Mouse (Mus musculus) heart, embryonic 13.5 days (tissue): Measurements from ENCODE around the gene Ccdc186. TPM values are rescaled to one million over a fixed set of nuclear protein-coding genes. Genes with fewer than 3 reads are reported as not detected.
A peak's percentile ranks its signal among the peaks of the same experiment; 100 is the strongest.
"Not testable (repeated sequence)": the region's sequence is repeated elsewhere in the genome, so short reads cannot be mapped to it uniquely, and the experiment has no call there.

Experiments
- ATAC-seq: fragments of 200-750 bp; cut with Nextera tagmentation; 2 replicates; pipeline ENCODE4 v1.8.0; 2017; ENCODE audit warnings: moderate TSS enrichment; ENCODE audit not compliant: insufficient number of reproducible peaks, low FRiP score, low TSS enrichment; ENCODE audit errors: extremely low read depth
- H3K27ac ChIP-seq: fragments of 300-500 bp; sonication (generic); replicated peaks from 2 replicates; pipeline ENCODE4 v1.5.1; 2015; ENCODE audit warnings: moderate library complexity, mild to moderate bottlenecking, inconsistent platforms
- H3K27me3 ChIP-seq: fragments of 300-500 bp; sonication (generic); replicated peaks from 2 replicates; pipeline ENCODE4 v1.6.1; 2015; ENCODE audit warnings: mild to moderate bottlenecking, inconsistent platforms
- H3K36me3 ChIP-seq: fragments of 300-500 bp; sonication (generic); 2 replicates; pipeline ENCODE4 v1.6.1; 2015; ENCODE audit warnings: mild to moderate bottlenecking, inconsistent platforms
- H3K4me1 ChIP-seq: fragments of 300-500 bp; sonication (generic); 2 replicates; pipeline ENCODE4 v1.6.1; 2015; ENCODE audit warnings: inconsistent platforms
- H3K4me2 ChIP-seq: fragments of 300-500 bp; sonication (generic); 2 replicates; pipeline ENCODE4 v1.6.1; 2015; ENCODE audit warnings: inconsistent platforms, mild to moderate bottlenecking, moderate library complexity
- H3K4me3 ChIP-seq: fragments of 300-500 bp; sonication (generic); 2 replicates; pipeline ENCODE4 v1.5.1; 2015; ENCODE audit warnings: moderate library complexity, mild to moderate bottlenecking, inconsistent platforms
- H3K9ac ChIP-seq: fragments of 300-500 bp; sonication (generic); 2 replicates; pipeline ENCODE4 v1.6.1; 2015; ENCODE audit warnings: inconsistent platforms, mild to moderate bottlenecking, moderate library complexity
- H3K9me3 ChIP-seq: fragments of 300-500 bp; sonication (generic); 2 replicates; pipeline ENCODE4 v1.6.1; 2016; ENCODE audit warnings: inconsistent platforms
- WGBS: fragments of 180-500 bp; shearing (Covaris S2); methylation state at CpG from one replicate; pipeline ENCODE4 v1.1.7; 2015; ENCODE audit warnings: mixed read lengths; 5-methylcytosine and 5-hydroxymethylcytosine counted together
- polyA plus RNA-seq: library from polyadenylated mRNA; unstranded; fragments of >200 nt; fragmentation: Nextera tagmentation; extraction: Ambion mirVana; gene quantifications from 2 replicates; pipeline ENCODE4 v1.2.1, GENCODE M21; 2015

Ccdc186 gene
- polyA plus RNA-seq, 1 experiment from 2014 or later: 15.6 TPM

DNA sequence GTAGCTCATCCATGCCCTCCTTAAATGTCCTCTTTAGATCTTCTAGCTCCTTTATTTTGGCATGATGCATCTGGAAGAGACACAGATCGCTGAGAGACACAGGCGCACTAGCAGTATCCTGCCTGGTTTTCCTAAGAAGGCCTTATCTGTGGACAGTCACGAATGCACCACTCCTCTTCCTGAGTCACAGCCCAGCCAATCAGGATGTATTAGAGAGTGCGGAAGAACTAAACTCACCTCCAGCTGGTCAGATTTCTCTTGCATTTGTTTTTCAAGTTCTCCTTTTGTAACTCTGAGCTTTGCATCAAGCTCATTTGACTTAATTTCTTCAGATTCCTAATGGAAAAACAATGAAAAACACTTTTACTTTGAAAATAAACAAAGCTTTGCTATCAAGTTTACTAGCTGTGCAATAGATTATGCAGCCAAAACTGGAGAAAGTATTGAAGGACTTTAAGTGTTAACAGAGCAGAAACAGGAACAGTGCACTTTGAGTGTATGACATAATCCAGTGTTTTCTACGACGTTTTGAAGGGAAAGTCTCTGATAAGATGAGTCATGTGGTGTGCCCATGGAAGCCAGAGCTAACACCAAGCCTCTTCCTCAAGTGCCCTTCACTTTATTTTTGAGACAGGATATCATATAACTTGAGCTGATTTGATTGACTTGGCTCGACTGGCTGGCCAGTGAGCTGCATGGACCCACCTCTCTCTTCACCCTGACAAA is 20.9 kb downstream of the Ccdc186 start:
- ATAC-seq: no peak

DNA sequence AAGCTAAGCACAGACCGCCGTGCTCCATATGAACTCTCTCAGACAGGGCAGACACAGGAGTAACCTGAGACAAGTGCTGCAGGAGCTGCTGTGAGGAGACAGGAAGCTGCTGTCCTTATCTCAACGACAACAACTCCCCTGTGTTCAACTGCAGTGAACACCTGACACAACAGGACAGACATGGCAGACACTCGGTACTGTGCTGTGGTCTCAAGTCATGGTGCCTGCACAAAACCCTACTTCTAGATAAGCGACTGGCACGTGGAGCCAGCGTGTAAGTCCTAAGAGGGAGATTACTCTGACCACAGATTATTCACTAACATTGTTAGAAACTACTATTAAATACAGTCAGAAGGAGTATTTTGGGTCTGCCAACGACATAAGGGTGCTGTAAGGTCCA is 21.8 kb downstream of the Ccdc186 start:
- H3K36me3 ChIP-seq: peaks cover 87% of the 10 kb centered on the region
- H3K27me3 ChIP-seq: no peaks in the 10 kb centered on the region
- 42% methylated on average over 8 of the region's 8 CpGs for WGBS
- H3K4me1 ChIP-seq: peaks cover 48% of the 10 kb centered on the region
- H3K4me2 ChIP-seq: 0 out of 2 replicates have a peak overlapping the region, but pooled peaks have one; percentile 2
- ATAC-seq: no peak
- H3K4me3 ChIP-seq: no peak overlapping the region
- no peaks in the 10 kb centered on the region for H3K9me3 ChIP-seq
- peak overlapping the region; percentile 81 for H3K27ac ChIP-seq
- H3K9ac ChIP-seq: no peak overlapping the region

More for the DNA sequence above, 20.9 kb downstream of the Ccdc186 start:
- WGBS: 21% methylated on average over 7 of the region's 7 CpGs
- Histone ChIP-seq H3K9me3 (no peaks in the 10 kb centered on the region), H3K9ac (no peak overlapping the region), H3K4me1 (peaks cover 48% of the 10 kb centered on the region), H3K4me2 (0 out of 2 replicates have a peak overlapping the region, but pooled peaks have one; percentile 2), H3K36me3 (peaks cover 87% of the 10 kb centered on the region), H3K4me3 (no peak overlapping the region), H3K27ac (peak overlapping the region; percentile 81), H3K27me3 (no peaks in the 10 kb centered on the region)

DNA sequence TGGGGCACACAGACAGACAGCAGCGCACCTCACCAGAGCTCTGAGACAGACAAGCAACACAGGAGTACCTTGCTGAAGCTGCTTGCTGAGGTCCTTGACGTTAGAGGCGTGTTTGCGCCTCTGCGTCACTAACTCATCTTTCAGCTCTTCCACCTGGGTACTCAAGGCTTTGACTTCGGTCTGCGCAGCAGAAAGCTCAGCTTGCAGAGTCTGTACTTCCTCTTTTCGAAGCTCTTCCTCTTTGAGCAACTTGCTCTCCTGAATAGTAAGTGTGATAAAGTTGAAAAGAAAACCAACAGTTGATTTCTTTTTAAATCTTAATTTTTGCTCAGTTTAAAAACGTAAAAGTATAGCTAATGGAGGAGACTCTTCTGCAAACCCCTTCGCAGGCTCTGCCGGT is 24.6 kb downstream of the Ccdc186 start:
- WGBS: 89% methylated on average over 11 of the region's 11 CpGs
- Histone ChIP-seq H3K36me3 (peaks cover 95% of the 10 kb centered on the region), H3K4me3 (no peak overlapping the region), H3K27me3 (no peaks in the 10 kb centered on the region), H3K4me1 (peaks cover 32% of the 10 kb centered on the region), H3K9me3 (no peaks in the 10 kb centered on the region), H3K9ac (no peak overlapping the region), H3K27ac (no peak overlapping the region), H3K4me2 (no peak overlapping the region)
- no peak for ATAC-seq

DNA sequence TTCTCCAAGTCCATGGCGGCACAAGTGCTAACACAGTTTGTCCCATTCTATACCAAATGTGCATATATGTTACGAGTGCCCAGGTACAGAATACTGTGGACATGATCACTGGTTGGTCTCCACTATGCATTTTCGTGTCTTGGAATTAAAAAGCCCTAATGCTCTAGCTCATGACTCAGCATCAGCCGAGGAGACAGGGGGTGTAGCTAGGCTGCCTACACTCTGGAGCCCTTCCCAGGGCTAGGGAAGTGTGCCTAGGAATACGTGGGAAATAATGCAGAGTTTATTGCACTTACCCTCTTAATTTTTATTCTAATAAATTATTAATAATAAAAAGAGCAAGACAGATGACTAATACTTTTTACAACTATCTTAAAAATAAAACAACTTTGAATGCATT is 33.0 kb downstream of the Ccdc186 start:
- WGBS: 89% methylated on average over 5 of the region's 5 CpGs
- ATAC-seq: no peak
- H3K9ac ChIP-seq: no peak overlapping the region

DNA sequence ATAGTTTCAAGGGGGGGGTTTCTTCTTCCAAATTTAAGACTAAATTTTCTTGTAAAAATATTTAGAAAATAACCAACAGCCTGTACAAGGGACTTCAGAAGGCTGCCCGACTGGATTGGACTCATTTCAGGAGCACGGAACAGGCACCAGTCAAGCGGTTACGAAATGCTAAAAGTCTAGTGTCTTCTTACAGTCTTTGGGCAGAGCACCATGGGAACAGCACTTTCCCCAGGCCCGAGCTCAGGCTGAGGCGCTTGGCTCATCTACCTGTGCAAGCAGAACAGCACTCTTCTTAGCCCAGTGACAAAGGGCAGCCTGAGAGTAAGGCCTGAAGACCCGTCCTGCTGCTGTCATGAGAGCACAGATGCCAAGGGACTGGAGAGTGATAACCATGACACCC is 34.1 kb downstream of the Ccdc186 start:
- H3K36me3 ChIP-seq: peaks cover 81% of the 10 kb centered on the region
- no peak overlapping the region for H3K4me3 ChIP-seq
- H3K9me3 ChIP-seq: no peaks in the 10 kb centered on the region
- H3K4me1 ChIP-seq: no peaks in the 10 kb centered on the region
- no peaks in the 10 kb centered on the region for H3K27me3 ChIP-seq
- no peak overlapping the region for H3K9ac ChIP-seq
- WGBS: 90% methylated on average over 7 of the region's 7 CpGs
- ATAC-seq: no peak
- H3K4me2 ChIP-seq: no peak overlapping the region
- H3K27ac ChIP-seq: no peak overlapping the region

More for the DNA sequence above, 33.0 kb downstream of the Ccdc186 start:
- Histone ChIP-seq H3K4me1 (no peaks in the 10 kb centered on the region), H3K27ac (no peak overlapping the region), H3K4me2 (no peak overlapping the region), H3K36me3 (peaks cover 82% of the 10 kb centered on the region), H3K27me3 (no peaks in the 10 kb centered on the region), H3K4me3 (no peak overlapping the region), H3K9me3 (no peaks in the 10 kb centered on the region)

DNA sequence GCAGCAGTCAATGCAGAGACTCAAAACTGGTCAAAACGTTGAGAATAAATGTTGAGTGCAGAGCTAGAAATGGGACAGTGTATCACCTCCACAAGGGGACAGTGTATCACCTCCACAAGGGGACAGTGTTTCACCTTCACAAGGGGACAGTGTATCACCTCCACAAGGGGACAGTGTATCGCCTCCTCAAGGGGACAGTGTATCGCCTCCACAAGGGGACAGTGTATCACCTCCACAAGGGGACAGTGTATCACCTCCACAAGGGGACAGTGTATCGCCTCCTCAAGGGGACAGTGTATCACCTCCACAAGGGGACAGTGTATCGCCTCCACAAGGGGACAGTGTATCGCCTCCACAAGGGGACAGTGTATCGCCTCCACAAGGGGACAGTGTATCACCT is 43.5 kb downstream of the Ccdc186 start:
- H3K4me2 ChIP-seq, H3K36me3 ChIP-seq, H3K9me3 ChIP-seq, H3K4me3 ChIP-seq, H3K27ac ChIP-seq, H3K27me3 ChIP-seq, H3K9ac ChIP-seq, ATAC-seq: not testable (repeated sequence)
- H3K4me1 ChIP-seq: peaks cover 41% of the 10 kb centered on the region
- WGBS: 93% methylated on average over 7 of the region's 7 CpGs

DNA sequence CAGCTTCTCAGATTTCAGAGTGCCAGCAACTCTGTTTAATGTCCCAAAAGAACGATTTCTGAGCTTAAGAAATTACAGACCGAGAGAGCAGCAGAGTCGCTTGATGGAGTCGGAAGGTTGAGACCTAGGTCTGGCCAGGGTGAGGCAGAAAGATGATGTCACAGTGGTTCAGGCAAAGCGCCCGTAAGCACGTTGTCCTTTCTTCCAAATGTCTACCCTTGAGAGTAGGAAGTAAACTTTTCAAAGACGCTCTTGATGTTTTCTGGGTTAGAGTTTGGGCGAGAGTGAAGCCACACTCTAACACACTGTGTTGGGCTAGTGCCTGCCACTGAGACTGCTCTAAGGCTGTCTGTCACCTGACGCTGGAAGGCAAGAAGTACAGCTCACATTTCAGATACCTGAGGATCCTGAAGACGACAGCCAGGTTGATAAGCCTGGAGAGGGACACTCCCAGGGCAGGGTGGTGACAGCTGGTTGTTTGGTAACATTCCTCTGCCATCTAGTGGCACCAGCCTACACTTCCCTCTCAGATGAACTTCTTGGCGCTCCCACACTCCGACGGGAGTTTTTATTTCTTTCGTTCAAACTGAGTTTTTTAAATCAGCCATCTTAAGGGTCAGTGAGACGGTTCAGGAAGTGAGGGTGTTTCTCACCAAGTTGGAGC is 45.1 kb downstream of the Ccdc186 start:
- H3K4me2 ChIP-seq: peak overlapping the region; percentile 72
- H3K4me1 ChIP-seq: peaks cover 49% of the 10 kb centered on the region
- peak overlapping the region; percentile 45; the same call in 1 of the 2 replicates for H3K9ac ChIP-seq
- H3K27ac ChIP-seq: no peak overlapping the region
- ATAC-seq: no peak
- no peaks in the 10 kb centered on the region for H3K36me3 ChIP-seq
- WGBS: 21% methylated on average over 16 of the region's 16 CpGs
- H3K9me3 ChIP-seq: no peaks in the 10 kb centered on the region
- 0 out of 2 replicates have a peak overlapping the region, but pooled peaks have one; percentile 5 for H3K4me3 ChIP-seq
- no peaks in the 10 kb centered on the region; the same call in 1 of the 2 replicates for H3K27me3 ChIP-seq

DNA sequence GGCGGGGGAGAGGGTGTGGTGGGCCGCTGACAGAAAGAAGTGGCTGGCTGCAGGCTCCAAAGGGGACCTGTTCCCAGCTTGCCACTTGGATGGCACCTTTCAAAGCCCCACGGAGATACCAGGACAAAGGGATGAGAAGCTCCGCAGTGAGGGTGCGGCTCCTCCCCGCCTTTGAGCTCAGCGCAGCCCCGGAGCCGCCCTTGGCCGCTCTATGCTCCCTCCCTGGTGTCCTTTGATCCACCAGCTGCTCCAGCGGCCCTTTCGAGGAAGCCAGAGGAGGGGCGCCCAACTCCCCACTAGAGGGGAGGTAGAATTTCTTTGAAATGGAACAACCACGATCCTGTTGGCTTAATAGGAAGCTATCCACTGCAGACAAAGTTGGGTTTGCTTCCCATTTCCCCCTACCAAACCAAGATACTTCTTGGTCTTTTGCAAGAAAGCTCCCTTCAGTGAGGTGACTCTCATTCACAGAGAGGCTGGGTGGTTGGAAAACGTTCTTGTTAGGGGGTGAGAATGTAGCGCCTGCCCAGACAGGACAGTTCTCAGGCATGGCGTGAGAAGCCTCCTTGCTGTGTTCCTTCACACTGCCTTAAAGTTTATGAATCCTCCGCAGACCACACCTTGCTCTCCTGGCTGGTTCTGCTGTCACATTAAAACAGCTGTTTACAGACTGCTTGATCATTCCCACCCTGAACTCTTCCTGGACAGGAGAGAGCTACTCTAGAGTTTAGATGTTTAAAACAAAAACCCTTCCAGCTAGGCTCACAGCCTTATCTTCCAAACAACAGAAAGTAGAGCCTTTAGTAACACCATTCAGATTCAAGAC is 45.9 kb downstream of the Ccdc186 start:
- no peak for ATAC-seq
- Histone ChIP-seq H3K4me1 (peaks cover 49% of the 10 kb centered on the region), H3K9ac (peak overlapping the region; percentile 74), H3K27me3 (no peaks in the 10 kb centered on the region; the same call in 1 of the 2 replicates), H3K9me3 (no peaks in the 10 kb centered on the region), H3K4me3 (peak overlapping the region; percentile 38), H3K36me3 (no peaks in the 10 kb centered on the region), H3K4me2 (peak overlapping the region; percentile 72), H3K27ac (no peak overlapping the region)
- WGBS: 7% methylated on average over 18 of the region's 18 CpGs

DNA sequence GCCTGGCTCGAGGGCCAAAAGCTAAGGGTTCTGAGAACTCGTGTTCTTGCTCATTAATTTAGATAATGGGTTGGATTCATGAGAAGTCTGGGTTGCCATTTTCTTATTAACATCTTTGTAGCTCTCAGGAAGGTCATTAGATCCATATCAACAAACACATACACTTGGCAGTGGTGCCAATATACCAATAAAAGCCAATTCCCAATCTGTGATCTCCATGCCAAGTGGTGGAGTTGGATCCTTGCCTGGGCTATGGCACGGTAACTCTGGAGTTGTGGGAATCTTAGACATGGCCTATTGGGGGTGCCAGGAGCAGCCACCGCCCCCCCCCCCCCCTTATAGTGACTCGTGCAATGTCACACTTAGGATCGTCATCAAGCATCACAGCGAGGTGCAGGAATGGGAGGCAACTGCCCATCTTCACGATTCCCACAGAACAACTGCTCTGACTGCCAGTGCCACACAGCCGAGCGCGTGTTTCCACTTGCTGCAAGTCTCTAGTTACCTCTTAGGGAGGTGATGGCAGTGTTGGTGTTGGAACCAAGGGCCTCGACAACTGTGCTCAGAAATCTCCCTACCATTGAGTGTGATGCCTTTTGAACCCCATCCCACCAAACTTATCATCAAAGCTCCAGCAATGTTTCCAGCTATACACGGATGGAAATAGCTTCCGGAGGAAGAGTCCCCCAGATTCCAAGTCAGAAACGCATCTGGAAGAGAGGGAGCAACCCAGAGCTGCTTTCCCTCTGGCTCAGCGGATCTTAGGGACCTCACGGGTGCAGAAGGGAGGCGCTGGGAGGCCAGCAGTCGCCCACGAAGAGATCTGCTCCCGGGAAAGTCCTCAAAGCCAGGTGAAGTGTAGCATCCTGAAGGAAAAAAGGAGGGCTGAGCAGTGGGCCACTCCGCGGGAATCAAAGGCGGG is 46.8 kb downstream of the Ccdc186 start:
- Histone ChIP-seq H3K9ac (peak overlapping the region; percentile 74), H3K9me3 (no peaks in the 10 kb centered on the region)
- 22% methylated on average over 24 of the region's 24 CpGs for WGBS

DNA sequence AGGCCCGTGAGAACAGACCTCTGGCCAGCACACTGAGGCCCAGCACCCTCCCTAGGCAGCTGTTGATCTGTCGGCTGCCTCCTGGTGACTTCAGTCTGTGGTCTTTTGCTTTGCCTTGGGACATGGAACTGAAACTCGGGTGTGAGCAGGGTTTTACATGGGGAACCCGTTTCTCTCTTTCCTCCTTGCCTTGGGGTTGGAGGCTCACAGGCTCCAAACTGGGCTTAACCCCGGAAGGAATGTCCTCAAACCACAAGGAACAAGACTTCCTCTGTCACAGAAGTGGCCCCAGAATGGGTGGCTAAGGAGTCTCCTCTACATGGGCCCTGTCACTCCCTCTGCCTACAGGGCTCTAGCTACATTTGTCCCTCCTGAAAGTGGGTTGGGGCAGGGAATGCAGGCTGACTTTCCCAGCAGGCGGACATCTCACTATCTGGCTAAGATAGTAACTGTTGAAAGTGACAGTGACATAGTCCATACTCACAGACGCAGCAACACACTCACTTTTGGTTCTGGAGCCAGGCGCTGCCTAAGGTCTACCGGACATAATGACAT is 47.5 kb downstream of the Ccdc186 start:
- no peaks in the 10 kb centered on the region; the same call in 1 of the 2 replicates for H3K27me3 ChIP-seq
- H3K4me1 ChIP-seq: peaks cover 49% of the 10 kb centered on the region
- peak overlapping the region; percentile 26; the same call in 1 of the 2 replicates for H3K4me2 ChIP-seq
- WGBS: 22% methylated on average over 9 of the region's 9 CpGs
- no peaks in the 10 kb centered on the region for H3K36me3 ChIP-seq
- H3K27ac ChIP-seq: peak overlapping the region; percentile 89
- H3K9me3 ChIP-seq: no peaks in the 10 kb centered on the region
- peak; percentile 40; the same call in 1 of the 2 replicates for ATAC-seq
- no peak overlapping the region for H3K9ac ChIP-seq
- H3K4me3 ChIP-seq: no peak overlapping the region

More for the DNA sequence above, 46.8 kb downstream of the Ccdc186 start:
- peak overlapping the region; percentile 72 for H3K4me2 ChIP-seq
- peaks cover 49% of the 10 kb centered on the region for H3K4me1 ChIP-seq
- no peaks in the 10 kb centered on the region; the same call in 1 of the 2 replicates for H3K27me3 ChIP-seq
- no peaks in the 10 kb centered on the region for H3K36me3 ChIP-seq
- peak overlapping the region; percentile 38 for H3K4me3 ChIP-seq
- peak overlapping the region; percentile 89 for H3K27ac ChIP-seq
- no peak for ATAC-seq
